Comparison of ENCODE assay signal across 8 mouse cellular contexts in the genomic region with DNA sequence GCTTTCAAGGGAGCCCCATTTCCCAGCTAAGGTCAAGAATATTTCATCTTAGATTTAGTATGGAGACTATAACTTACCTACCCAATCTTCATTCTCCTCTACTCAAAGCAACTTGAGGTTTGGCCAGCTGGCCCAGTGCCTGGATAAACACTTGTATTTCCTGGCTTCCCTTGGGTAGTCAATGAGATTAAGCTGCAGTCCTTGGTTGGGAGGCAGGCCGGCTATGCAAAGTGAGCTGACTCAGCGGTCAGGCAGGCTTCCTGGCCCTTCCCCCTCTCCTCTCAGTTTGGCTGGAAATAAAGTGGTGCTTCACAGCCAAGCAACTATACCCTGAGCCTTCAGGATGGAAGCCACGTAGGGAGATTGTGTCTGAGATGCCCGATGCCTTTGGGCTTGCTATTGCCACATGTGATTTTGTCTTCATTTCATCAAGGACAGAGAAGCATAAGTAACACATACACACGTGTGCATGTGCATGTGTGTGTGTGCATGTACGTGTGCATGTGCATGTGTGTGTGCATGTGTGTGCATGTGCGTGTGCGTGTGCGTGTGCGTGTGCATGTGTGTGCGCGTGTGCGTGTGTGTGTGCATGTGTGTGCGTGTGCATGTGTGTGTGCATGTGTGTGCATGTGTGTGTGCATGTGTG.
DNase-seq lines count a peak whose midpoint lies in the region; ATAC-seq and TF ChIP-seq lines count a peak whose summit lies in the region.

No protein-coding gene starts in this region.

- intact Hi-C loops in heart, postnatal 25 days (cut with DNase I): no loop called here

- H3K4me1 ChIP-seq in forebrain, embryonic 16.5 days (replicated peaks; ENCODE audit: control insufficient read depth, insufficient read depth, low read length): peaks cover 13% of the 10 kb centered on the region
- H3K4me1 ChIP-seq in lung, postnatal 0 days (ENCODE audit: insufficient read depth, low read depth, low read length): peaks cover 7% of the 10 kb centered on the region; the same call in 1 of the 2 replicates

- H3K9me3 ChIP-seq in forebrain, embryonic 16.5 days (ENCODE audit: control insufficient read depth, low read length): no peaks in the 10 kb centered on the region
- H3K9me3 ChIP-seq in lung, postnatal 0 days (ENCODE audit: low read length): no peaks in the 10 kb centered on the region

- TF ChIP-seq CTCF in lung, postnatal 0 days (IDR thresholded peaks at IDR 0.05): no peak

- peak; percentile 89 for ATAC-seq in forebrain, embryonic 16.5 days
- ATAC-seq in lung, postnatal 0 days: peak; percentile 98

- H3K36me3 ChIP-seq in forebrain, embryonic 16.5 days (ENCODE audit: control insufficient read depth, insufficient read depth): no peaks in the 10 kb centered on the region
- no peaks in the 10 kb centered on the region for H3K36me3 ChIP-seq in lung, postnatal 0 days (ENCODE audit: insufficient read depth, low read length)

- no peak overlapping the region for H3K9ac ChIP-seq in forebrain, embryonic 16.5 days (replicated peaks; ENCODE audit: low read depth, low read length)
- no peak overlapping the region for H3K9ac ChIP-seq in lung, postnatal 0 days (replicated peaks; ENCODE audit: low read depth)

- peak; percentile 79; the same call in 1 of the 2 replicates for TF ChIP-seq EP300 in lung, postnatal 0 days (IDR thresholded peaks at IDR 0.05)

- whole genome bisulfite sequencing in forebrain, embryonic 16.5 days: 67% methylated on average over 14 of the region's 14 CpGs
- WGBS in lung, postnatal 0 days: 63% methylated on average over 14 of the region's 14 CpGs

- no peak overlapping the region for H3K27ac ChIP-seq in forebrain, embryonic 16.5 days (ENCODE audit: low read length)
- no peak overlapping the region for H3K27ac ChIP-seq in lung, postnatal 0 days (ENCODE audit: low read length)

- DNase-seq in retina, postnatal 1 day: peak; percentile 40
- DNase-seq in retina, embryonic 14.5 days (ENCODE audit: low spot score): no peak
- peak; percentile 59 for DNase-seq in heart, postnatal 25 days (ENCODE audit: low spot score)
- peak; percentile 90 to 92 for DNase-seq in kidney, postnatal 4 days
- peak; percentile 96 for DNase-seq in lung, postnatal 0 days (ENCODE audit: low spot score)
- DNase-seq in right cerebral cortex, postnatal 25 days: peak; percentile 26
- no peak for DNase-seq in c-Kit-positive CD71-positive TER-119-positive erythroid progenitor cells, embryonic 14.5 days (ENCODE audit: low spot score)

- no peak overlapping the region for H3K4me2 ChIP-seq in forebrain, embryonic 16.5 days (ENCODE audit: low read length)
- H3K4me2 ChIP-seq in lung, postnatal 0 days (replicated peaks; ENCODE audit: low read depth, low read length): peak overlapping the region; percentile 39

- no peaks in the 10 kb centered on the region for H3K27me3 ChIP-seq in forebrain, embryonic 16.5 days (replicated peaks; ENCODE audit: control insufficient read depth, insufficient read depth, low read length)
- H3K27me3 ChIP-seq in lung, postnatal 0 days (replicated peaks; ENCODE audit: insufficient read depth, low read length): no peaks in the 10 kb centered on the region

- H3K4me3 ChIP-seq in forebrain, embryonic 16.5 days (replicated peaks; ENCODE audit: low read length): no peak overlapping the region
- no peak overlapping the region for H3K4me3 ChIP-seq in lung, postnatal 0 days (ENCODE audit: low read depth, low read length)

Comparison
In these comparisons a context has a peak if more than half of its experiments do, and no peak if none do; other contexts are left out.
1. DNase-seq: peak in retina, postnatal 1 day (single experiment), heart, postnatal 25 days (single experiment), kidney, postnatal 4 days (2 of 2), lung, postnatal 0 days (single experiment) and right cerebral cortex, postnatal 25 days (single experiment); none in retina, embryonic 14.5 days (single experiment) and c-Kit-positive CD71-positive TER-119-positive erythroid progenitor cells, embryonic 14.5 days (single experiment).